Mouse (Mus musculus) heart, postnatal 0 days (tissue): Measurements from ENCODE around the gene Eif4e1b. TPM values are rescaled to one million over a fixed set of nuclear protein-coding genes. Genes with fewer than 3 reads are reported as not detected.

Experiments
- ATAC-seq: fragments of 200-750 bp; cut with Nextera tagmentation; 2 replicates; pipeline ENCODE4 v1.8.0; 2017; ENCODE audit warnings: low read depth, moderate number of reproducible peaks, moderate library complexity; ENCODE audit not compliant: insufficient read depth
- DNase-seq: peaks from one replicate; pipeline ENCODE4 v3.0.0-alpha.2; 2016; ENCODE audit warnings: low spot score
- H3K27ac ChIP-seq: fragments of 300-500 bp; sonication (generic); 2 replicates; pipeline ENCODE4 v1.5.1; 2014; ENCODE audit warnings: low read depth, mild to moderate bottlenecking
- H3K27me3 ChIP-seq: fragments of 300-500 bp; sonication (generic); 2 replicates; pipeline ENCODE4 v1.6.1; 2014; ENCODE audit warnings: low read length, mixed read lengths; ENCODE audit not compliant: control insufficient read depth, insufficient read depth
- H3K36me3 ChIP-seq: fragments of 300-500 bp; sonication (generic); replicated peaks from 2 replicates; pipeline ENCODE4 v1.6.1; 2014; ENCODE audit warnings: low read length, mixed read lengths; ENCODE audit not compliant: control insufficient read depth, insufficient read depth
- H3K4me1 ChIP-seq: fragments of 300-500 bp; sonication (generic); 2 replicates; pipeline ENCODE4 v1.6.1; 2014; ENCODE audit warnings: antibody characterized with exemption; ENCODE audit not compliant: control insufficient read depth, insufficient read depth
- H3K4me2 ChIP-seq: fragments of 300-500 bp; sonication (generic); 2 replicates; pipeline ENCODE4 v1.6.1; 2014; ENCODE audit warnings: low read depth, mild to moderate bottlenecking, low read length, moderate library complexity
- H3K4me3 ChIP-seq: fragments of 300-500 bp; sonication (generic); 2 replicates; pipeline ENCODE4 v1.5.1; 2014; ENCODE audit warnings: low read depth, low read length
- H3K9ac ChIP-seq: fragments of 300-500 bp; sonication (generic); replicated peaks from 2 replicates; pipeline ENCODE4 v1.6.1; 2014; ENCODE audit warnings: low read depth, low read length, mixed read lengths
- H3K9me3 ChIP-seq: fragments of 300-500 bp; sonication (generic); replicated peaks from 2 replicates; pipeline ENCODE4 v1.6.1; 2016; ENCODE audit warnings: low read length; ENCODE audit not compliant: control insufficient read depth
- CTCF ChIP-seq: IDR thresholded peaks from 2 replicates; pipeline ENCODE4 v1.5.1; 2016; ENCODE audit warnings: antibody characterized with exemption, control low read depth, low read depth
- EP300 ChIP-seq: IDR thresholded peaks from 2 replicates; pipeline ENCODE4 v1.6.1; 2016; ENCODE audit warnings: antibody characterized with exemption, low read depth
- WGBS: fragments of 180-500 bp; shearing (Covaris S2); extraction: QIAGEN DNeasy Blood & Tissue Kit; methylation state at CpG from one replicate; pipeline ENCODE4 v1.1.7; 2014; 5-methylcytosine and 5-hydroxymethylcytosine counted together
- polyA plus RNA-seq: library from polyadenylated mRNA; unstranded; fragments of >200 nt; fragmentation: Nextera tagmentation; extraction: Ambion mirVana; gene quantifications from 2 replicates; pipeline ENCODE4 v1.2.1, GENCODE M21; 2015
- total RNA-seq: library from RNA; depleted of rRNA; stranded (reverse); fragments of >200 nt; gene quantifications from 2 replicates; pipeline ENCODE4 v1.2.3, GENCODE M21; 2014; ENCODE audit warnings: low replicate concordance

Eif4e1b gene
- total and polyA plus RNA-seq, 2 experiments from 2014 or later = not detected

GRCm38 (mm10) chr13:54808067-54808466, 24.3 kb downstream of the Eif4e1b start:
- H3K36me3 ChIP-seq = no peaks in the 10 kb centered on the region
- WGBS = 62% methylated on average over 12 of the region's 12 CpGs
- no peak overlapping the region for H3K27ac ChIP-seq
- H3K4me3 ChIP-seq = no peak overlapping the region
- H3K4me1 ChIP-seq = no peaks in the 10 kb centered on the region
- TF ChIP-seq EP300 (no peak), CTCF (no peak)
- H3K27me3 ChIP-seq = 0 out of 2 replicates have a peak, but pooled peaks cover 14% of the 10 kb centered on the region
- DNase-seq (no peak), ATAC-seq (no peak)
- H3K4me2 ChIP-seq = no peak overlapping the region
- H3K9ac ChIP-seq = no peak overlapping the region
- H3K9me3 ChIP-seq = no peaks in the 10 kb centered on the region

GRCm38 (mm10) chr13:54811476-54811875, 27.7 kb downstream of the Eif4e1b start:
- Histone ChIP-seq H3K9me3 (no peaks in the 10 kb centered on the region), H3K27me3 (0 out of 2 replicates have a peak, but pooled peaks cover 3% of the 10 kb centered on the region), H3K4me1 (no peaks in the 10 kb centered on the region), H3K27ac (no peak overlapping the region), H3K9ac (no peak overlapping the region), H3K4me3 (no peak overlapping the region), H3K36me3 (no peaks in the 10 kb centered on the region), H3K4me2 (no peak overlapping the region)
- no peak for TF ChIP-seq CTCF
- no peak for TF ChIP-seq EP300
- DNase-seq (no peak), ATAC-seq (no peak)
- 51% methylated on average over 7 of the region's 7 CpGs for WGBS

- 74% methylated on average over 9 of the region's 9 CpGs for WGBS
- DNase-seq (no peak), ATAC-seq (no peak)
- no peak for TF ChIP-seq EP300
- no peak for TF ChIP-seq CTCF
- no peaks in the 10 kb centered on the region for H3K27me3 ChIP-seq
- H3K9ac ChIP-seq = no peak overlapping the region
- H3K36me3 ChIP-seq = no peaks in the 10 kb centered on the region
- H3K4me1 ChIP-seq = no peaks in the 10 kb centered on the region
- H3K4me2 ChIP-seq = no peak overlapping the region
- H3K9me3 ChIP-seq = no peaks in the 10 kb centered on the region
- no peak overlapping the region for H3K27ac ChIP-seq
- no peak overlapping the region for H3K4me3 ChIP-seq
These were observed 29.6 kb downstream of the Eif4e1b start for GRCm38 (mm10) chr13:54813381-54813780.

- Histone ChIP-seq H3K9ac (no peak overlapping the region), H3K27me3 (no peaks in the 10 kb centered on the region), H3K4me3 (no peak overlapping the region), H3K9me3 (no peaks in the 10 kb centered on the region), H3K36me3 (no peaks in the 10 kb centered on the region), H3K27ac (no peak overlapping the region), H3K4me2 (no peak overlapping the region), H3K4me1 (no peaks in the 10 kb centered on the region)
- no peak for TF ChIP-seq EP300
- TF ChIP-seq CTCF = no peak
- ATAC-seq = no peak
- 26% methylated on average over 17 of the region's 17 CpGs for WGBS
- DNase-seq = no peak
These were observed 34.8 kb downstream of the Eif4e1b start for GRCm38 (mm10) chr13:54818399-54819254.

GRCm38 (mm10) chr13:54821106-54821505, 37.3 kb downstream of the Eif4e1b start:
- Histone ChIP-seq H3K27me3 (no peaks in the 10 kb centered on the region), H3K4me1 (peaks cover 7% of the 10 kb centered on the region; the same call in 1 of the 2 replicates), H3K27ac (no peak overlapping the region), H3K4me3 (no peak overlapping the region), H3K4me2 (no peak overlapping the region), H3K9ac (no peak overlapping the region), H3K36me3 (no peaks in the 10 kb centered on the region), H3K9me3 (no peaks in the 10 kb centered on the region)
- DNase-seq = no peak
- WGBS = 80% methylated on average over 4 of the region's 4 CpGs
- no peak for TF ChIP-seq CTCF
- TF ChIP-seq EP300 = no peak
- no peak for ATAC-seq
